8 mouse cellular contexts compared by ENCODE assay signal in the genomic region with DNA sequence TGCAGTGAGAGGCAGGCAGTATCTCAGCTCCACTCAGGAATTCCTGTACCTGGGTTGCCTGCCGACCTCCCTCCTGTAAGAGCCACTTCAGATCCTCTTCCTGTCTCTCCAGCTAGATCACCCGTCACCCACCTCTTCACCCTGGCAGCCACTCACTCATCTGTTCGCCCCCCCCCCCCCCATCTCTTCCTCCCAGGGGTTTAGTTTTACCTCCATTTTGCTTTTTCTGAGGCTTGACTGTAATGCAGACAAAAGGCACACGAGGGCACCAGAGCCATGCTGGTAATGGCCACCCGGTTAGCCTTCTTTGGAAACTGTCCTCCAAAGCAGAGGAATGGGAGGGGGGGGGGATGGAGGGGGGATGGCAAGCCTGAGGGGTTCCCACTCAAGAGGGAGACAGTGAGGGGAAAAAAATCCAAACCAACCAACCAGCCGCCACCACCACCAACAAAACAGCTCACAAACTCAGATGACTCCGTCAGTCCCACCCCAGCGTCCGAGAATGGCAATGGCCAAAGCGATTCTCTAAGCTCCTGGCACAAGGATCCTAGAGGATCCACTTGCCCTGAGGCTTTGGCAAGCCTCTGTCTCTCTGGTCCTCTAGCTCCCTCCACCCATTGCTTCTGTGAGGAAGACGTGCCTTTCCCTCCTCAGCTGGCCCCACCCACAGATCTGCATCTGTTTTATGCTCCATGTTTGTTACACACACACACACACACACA. TPM values are rescaled to one million over a fixed set of nuclear protein-coding genes. Genes with fewer than 3 reads are reported as not detected.
A peak's percentile ranks its signal among the peaks of the same experiment; 100 is the strongest.
DNase-seq lines count a peak whose midpoint lies in the region; ATAC-seq and TF ChIP-seq lines count a peak whose summit lies in the region.

No protein-coding gene starts in this region.

- intact Hi-C loops in heart, postnatal 10 days (cut with DNase I) = loop anchor here (1.0 to 5.0 kb wide), 5 partner anchors 110 to 436 kb away; no protein-coding TSS in a partner anchor

- no peaks in the 10 kb centered on the region for H3K9me3 ChIP-seq in ES-Bruce4 (replicated peaks; ENCODE audit: control insufficient read depth, insufficient read depth, low read length, poor library complexity, severe bottlenecking)
- H3K9me3 ChIP-seq in forebrain, embryonic 12.5 days = no peaks in the 10 kb centered on the region
- H3K9me3 ChIP-seq in neural tube, embryonic 14.5 days (ENCODE audit: control insufficient read depth, low read length) = no peaks in the 10 kb centered on the region

- peak overlapping the region; percentile 20; the same call in 1 of the 2 replicates for H3K27ac ChIP-seq in ES-Bruce4 (ENCODE audit: insufficient read depth, low read length)
- no peak overlapping the region for H3K27ac ChIP-seq in forebrain, embryonic 12.5 days
- H3K27ac ChIP-seq in neural tube, embryonic 14.5 days (ENCODE audit: low read depth, low read length) = no peak overlapping the region

- peak; percentile 60 for ATAC-seq in forebrain, embryonic 12.5 days (ENCODE audit: low FRiP score)
- peak; percentile 50; the same call in 1 of the 2 replicates for ATAC-seq in neural tube, embryonic 14.5 days (ENCODE audit: low read depth)

- H3K27me3 ChIP-seq in ES-Bruce4 (ENCODE audit: control insufficient read depth, insufficient read depth, low read length, poor library complexity, severe bottlenecking) = no peaks in the 10 kb centered on the region
- H3K27me3 ChIP-seq in forebrain, embryonic 12.5 days = no peaks in the 10 kb centered on the region; the same call in 1 of the 2 replicates
- no peaks in the 10 kb centered on the region for H3K27me3 ChIP-seq in neural tube, embryonic 14.5 days (ENCODE audit: control insufficient read depth, insufficient read depth, low read length)

- peaks cover 12% of the 10 kb centered on the region for H3K4me1 ChIP-seq in ES-Bruce4 (ENCODE audit: control insufficient read depth, insufficient read depth, low read length)
- H3K4me1 ChIP-seq in forebrain, embryonic 12.5 days = peaks cover 40% of the 10 kb centered on the region
- H3K4me1 ChIP-seq in neural tube, embryonic 14.5 days (ENCODE audit: control insufficient read depth, insufficient read depth, low read length) = 0 out of 2 replicates have a peak, but pooled peaks cover 3% of the 10 kb centered on the region

- TF ChIP-seq CTCF in ES-Bruce4 (IDR thresholded peaks at IDR 0.05; ENCODE audit: low read depth, low read length) = peak; percentile 66

- TF ChIP-seq POLR2A in ES-Bruce4 (IDR thresholded peaks at IDR 0.05; ENCODE audit: insufficient read depth, low read length) = no peak

- 0 out of 2 replicates have a peak overlapping the region, but pooled peaks have one; percentile 12 for H3K9ac ChIP-seq in ES-Bruce4 (ENCODE audit: low read depth, poor library complexity, severe bottlenecking)
- H3K9ac ChIP-seq in forebrain, embryonic 12.5 days = no peak overlapping the region
- no peak overlapping the region; the same call in 1 of the 2 replicates for H3K9ac ChIP-seq in neural tube, embryonic 14.5 days (replicated peaks; ENCODE audit: low read depth, low read length)

- H3K4me3 ChIP-seq in ES-Bruce4 (ENCODE audit: low read depth, low read length) = peak overlapping the region; percentile 29
- no peak overlapping the region for H3K4me3 ChIP-seq in forebrain, embryonic 12.5 days (replicated peaks)
- no peak overlapping the region for H3K4me3 ChIP-seq in neural tube, embryonic 14.5 days (ENCODE audit: low read depth, low read length)

- WGBS in forebrain, embryonic 12.5 days = 18% methylated on average over 11 of the region's 11 CpGs
- WGBS in neural tube, embryonic 14.5 days = 19% methylated on average over 11 of the region's 11 CpGs

- peak; percentile 43 for DNase-seq in adrenal gland, postnatal 25 days
- peak; percentile 74 to 83 for DNase-seq in heart, postnatal 10 days
- DNase-seq in kidney, postnatal 25 days = peak; percentile 67 to 78
- DNase-seq in lung, adult 18-20 months = peak; percentile 60 to 72
- DNase-seq in thymus, postnatal 4 days = peak; percentile 80

- H3K4me2 ChIP-seq in forebrain, embryonic 12.5 days = peak overlapping the region; percentile 15
- peak overlapping the region; percentile 6; the same call in 1 of the 2 replicates for H3K4me2 ChIP-seq in neural tube, embryonic 14.5 days (ENCODE audit: low read depth, low read length)

- TF ChIP-seq EP300 in ES-Bruce4 (IDR thresholded peaks at IDR 0.05; ENCODE audit: insufficient read depth, low read depth, low read length) = peak; percentile 30; the same call in 1 of the 2 replicates

- no peaks in the 10 kb centered on the region for H3K36me3 ChIP-seq in ES-Bruce4 (ENCODE audit: control insufficient read depth, insufficient read depth, low read length, poor library complexity, severe bottlenecking)
- H3K36me3 ChIP-seq in forebrain, embryonic 12.5 days (replicated peaks) = no peaks in the 10 kb centered on the region
- H3K36me3 ChIP-seq in neural tube, embryonic 14.5 days (ENCODE audit: control insufficient read depth, insufficient read depth, low read length) = no peaks in the 10 kb centered on the region

RNA-seq across cellular contexts. Expression of a gene that starts 9.8 kb away (rescaled TPM):
- polyA plus RNA-seq in ES-Bruce4 (2011; ENCODE audit: insufficient read depth, insufficient read length, low read depth, missing spikeins) = 43.0 and 45.7 TPM in 2 replicates
- 376 and 405 TPM in 2 replicates for total RNA-seq in adrenal gland, postnatal 25 days (2021)
- polyA plus RNA-seq in forebrain, embryonic 12.5 days (2016; fragmentation: Nextera tagmentation; extraction: Ambion mirVana) = 86.8 and 89.7 TPM in 2 replicates
- 100 to 1,000 TPM; 132 to 179 TPM for total RNA-seq in heart, postnatal 10 days (2021)
- polyA plus RNA-seq in neural tube, embryonic 14.5 days (2014; fragmentation: Nextera tagmentation; extraction: Ambion mirVana) = 72.3 and 74.9 TPM in 2 replicates
